Mouse (Mus musculus) brain, adult 2 months (tissue): Measurements from ENCODE around the gene Mafg.
"Not testable (repeated sequence)": the region's sequence is repeated elsewhere in the genome, so short reads cannot be mapped to it uniquely, and the experiment has no call there.

Experiments used
- DNase-seq: peaks from one replicate; pipeline ENCODE4 v3.0.0; 2011; ENCODE audit warnings: low read depth, low spot score

The Mafg gene

DNA sequence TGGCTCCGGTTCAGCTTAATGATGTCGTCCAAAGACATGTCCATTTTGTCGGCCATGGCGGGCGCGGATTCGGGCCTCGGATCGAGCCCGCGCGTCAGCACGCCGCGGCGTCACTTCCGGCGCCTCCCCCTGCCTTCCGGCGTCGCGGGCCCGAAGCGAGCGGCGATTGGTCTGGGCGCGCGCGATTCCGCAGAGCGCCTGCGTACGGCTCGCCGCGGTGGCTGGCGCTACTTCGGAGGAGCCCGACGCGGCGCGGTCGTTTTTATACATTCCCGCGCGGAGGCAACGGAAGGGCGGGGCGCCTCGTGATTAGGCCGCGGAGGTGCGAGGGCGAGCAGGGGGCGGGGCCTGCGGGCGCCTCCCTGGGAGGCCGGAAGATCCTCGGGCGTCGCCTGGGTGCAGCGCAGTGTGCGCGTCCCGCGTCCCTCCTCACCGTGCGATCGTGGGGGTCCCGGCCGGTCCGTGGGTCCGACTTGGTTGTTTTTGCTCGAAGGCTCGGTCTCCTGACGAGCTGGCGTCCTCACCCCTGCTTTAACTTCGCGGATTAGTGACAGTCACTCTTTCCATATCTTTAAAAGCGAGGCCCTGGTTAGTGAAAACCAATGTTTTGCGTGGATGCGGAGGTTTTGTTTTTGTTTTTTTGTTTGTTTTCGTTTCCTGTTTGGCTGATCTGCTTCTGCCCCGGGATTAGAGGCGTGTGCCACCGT is 35.0 kb downstream of the Mafg start, which contains the start of the genes Alyref and Anapc11:
Gene Alyref (minus strand): TSS at position 83 of the 707 bp plus-strand sequence.
Gene Anapc11 (plus strand): TSS at position 139 of the 707 bp plus-strand sequence.
- peak; percentile 98 for DNase-seq

DNA sequence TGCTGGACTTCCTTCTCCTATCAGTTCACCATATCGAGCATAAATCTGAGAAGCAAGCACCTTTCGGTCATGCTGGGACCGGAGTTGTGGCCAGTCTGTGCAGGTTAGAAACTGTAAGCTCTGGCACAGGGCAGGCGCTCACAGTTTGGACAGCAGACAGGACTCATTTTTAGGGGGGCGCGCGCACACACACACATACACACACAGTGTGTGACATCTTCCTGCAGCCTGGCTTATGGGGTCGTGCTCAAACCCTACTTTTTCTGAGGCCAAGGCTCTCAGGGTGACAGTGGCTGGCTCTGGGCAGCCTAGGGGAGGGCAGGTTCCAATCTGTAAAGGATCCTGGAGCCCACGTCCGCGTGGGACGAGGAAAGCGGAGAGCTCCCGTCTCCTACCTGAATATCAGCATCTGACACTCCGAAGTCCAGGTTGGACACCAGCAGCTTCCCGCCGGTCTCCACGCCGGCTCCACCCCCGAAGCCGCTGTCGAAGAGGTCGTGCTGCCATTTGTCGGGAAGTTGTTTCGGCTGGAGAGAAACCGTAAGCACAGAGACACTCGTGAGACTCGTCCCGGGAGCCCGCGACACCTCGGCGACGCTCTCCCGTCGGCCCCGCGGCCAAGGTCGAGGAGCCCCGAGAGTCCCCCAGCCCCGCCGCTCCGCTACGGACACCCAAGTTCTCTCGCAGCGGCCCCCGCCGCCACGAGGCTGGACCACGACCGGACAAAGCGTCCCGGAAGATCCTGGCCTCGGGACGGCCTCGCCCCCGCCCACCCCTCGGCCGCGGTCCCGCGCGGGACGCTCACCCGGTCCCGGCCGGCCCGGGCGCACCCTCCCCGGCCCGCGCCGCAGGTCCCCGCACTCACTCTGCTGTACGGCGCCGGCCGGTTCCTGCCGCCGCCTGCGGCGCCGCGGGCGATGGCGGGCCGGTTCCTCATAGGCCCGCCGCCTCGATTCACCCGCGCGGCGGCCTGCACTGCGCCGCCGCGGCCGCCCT is 35.9 kb downstream of the Mafg start:
- no peak for DNase-seq

DNA sequence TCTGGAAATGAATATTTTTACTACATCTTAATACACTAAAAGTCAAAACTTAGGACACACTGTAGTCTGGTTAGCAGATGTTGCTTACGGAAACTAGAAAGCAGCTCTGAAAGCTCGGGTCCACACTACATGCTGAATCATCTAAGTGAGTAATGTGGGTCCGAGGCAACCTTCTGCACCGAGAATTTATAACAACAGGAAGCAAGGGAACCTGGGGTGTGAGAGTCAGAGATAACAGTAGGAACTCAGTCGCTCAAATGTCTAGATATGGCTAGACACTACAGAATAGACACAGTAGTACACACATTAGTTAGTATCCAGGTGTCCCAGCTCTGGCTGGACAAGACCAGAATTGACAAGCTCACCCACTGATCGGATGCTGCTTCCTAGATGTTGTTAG is 44.9 kb downstream of the Mafg start:
- no peak for DNase-seq

DNA sequence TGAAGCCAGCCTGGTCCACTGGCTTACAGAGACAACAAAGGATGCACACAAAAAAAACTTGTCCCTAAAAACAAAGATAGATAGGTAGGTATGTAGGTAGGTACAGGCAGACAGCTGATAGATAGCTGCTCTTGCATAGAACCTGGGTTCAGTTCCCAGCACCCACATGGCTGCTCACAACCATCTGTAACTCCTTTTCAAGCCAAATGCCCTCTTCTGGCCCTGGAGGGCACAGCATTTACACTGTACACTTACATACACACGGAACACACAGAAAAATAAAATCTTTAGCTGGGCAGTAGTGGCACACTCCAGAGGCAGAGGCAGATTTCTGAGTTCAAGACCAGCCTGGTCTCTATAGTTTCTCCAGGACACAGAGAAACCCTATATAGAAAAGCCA is 49.5 kb downstream of the Mafg start:
- no peak for DNase-seq

DNA sequence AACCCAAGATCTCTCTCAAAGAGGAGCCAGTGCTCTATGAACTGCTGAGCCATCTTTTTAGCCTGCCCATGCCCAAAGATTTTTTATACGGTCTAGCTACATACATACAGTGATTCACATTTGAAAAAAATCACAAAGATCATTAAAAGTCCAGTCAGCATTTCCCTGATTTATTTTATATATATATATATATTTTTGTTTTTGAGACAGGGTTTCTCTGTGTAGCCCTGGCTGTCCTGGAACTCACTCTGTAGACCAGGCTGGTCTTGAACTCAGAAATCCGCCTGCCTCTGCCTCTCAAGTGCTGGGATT is 50.5 kb downstream of the Mafg start:
- DNase-seq: not testable (repeated sequence)

DNA sequence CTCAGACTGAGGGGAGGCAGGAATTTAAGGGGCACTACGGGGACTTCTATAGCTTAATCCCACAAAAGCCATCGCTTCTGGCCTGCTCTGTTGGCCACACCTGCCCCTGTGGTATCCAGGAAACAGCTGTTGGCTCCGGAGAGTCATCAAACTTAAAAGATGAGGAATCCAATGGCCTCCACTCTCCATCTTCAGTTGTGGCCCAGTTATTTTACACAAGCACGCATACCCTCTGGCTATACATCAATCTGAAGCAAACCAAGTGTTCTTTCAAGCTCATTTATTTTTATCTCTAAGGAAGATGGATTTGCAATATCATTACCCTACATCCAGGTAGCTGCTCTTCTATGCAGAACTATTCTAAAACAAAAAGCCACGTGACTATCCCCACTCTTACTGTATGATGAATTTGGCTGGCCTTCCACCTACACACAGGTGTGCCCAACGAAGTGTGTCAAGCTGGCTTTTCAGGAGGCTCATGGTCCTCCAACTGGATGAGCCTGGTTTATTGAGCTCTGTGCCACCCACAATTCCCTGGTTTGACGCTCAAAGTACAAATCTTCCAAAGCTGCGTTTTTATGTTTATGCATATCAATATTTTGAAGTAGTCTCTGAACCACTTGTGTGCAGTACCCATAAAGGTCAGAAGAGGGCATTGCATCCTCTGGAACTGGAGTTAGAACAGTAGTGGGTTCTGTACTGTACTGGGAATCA is 51.0 kb downstream of the Mafg start:
- DNase-seq: no peak

DNA sequence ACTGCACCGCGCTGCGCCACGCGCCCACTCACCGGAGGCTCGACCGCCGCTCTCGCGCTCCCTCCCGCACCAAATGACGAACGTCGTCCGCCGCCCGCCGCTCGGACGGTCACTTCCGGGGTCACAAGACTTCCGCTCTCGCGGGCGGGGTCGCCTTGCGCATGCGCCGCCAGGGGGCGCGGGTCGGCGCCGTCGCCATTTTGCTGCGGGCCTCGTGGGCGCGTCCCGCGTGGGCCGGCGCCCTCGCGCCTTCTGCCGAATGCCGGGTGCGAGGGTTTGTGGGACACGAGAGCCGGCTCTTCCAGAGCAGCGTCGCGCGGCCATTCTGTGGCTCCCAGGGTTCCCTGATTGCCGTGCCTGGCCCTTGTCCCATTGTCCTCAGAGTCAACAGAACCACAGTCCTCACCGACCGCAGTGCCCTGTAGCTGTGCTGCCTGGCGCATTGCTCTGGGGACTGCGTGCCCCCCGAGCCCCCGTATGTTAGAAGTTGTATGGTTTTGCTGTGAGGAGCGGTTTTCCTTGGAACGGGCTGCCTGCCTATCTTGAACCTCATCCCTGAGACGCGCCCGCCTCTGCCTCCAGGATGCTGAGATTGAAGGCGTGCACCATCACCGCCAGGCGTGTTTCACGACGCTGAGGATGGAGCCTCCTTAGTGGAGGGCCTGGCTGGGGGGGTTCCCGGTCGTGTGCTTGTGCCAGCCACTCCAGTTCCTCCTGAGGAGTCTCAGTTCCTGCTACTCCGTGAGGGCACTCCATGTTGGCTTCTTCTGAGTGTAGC is 51.7 kb downstream of the Mafg start, which contains the start of gene Arhgdia:
Gene Arhgdia (minus strand): TSS at position 135 of the 778 bp plus-strand sequence.
- DNase-seq: peak; percentile 94

DNA sequence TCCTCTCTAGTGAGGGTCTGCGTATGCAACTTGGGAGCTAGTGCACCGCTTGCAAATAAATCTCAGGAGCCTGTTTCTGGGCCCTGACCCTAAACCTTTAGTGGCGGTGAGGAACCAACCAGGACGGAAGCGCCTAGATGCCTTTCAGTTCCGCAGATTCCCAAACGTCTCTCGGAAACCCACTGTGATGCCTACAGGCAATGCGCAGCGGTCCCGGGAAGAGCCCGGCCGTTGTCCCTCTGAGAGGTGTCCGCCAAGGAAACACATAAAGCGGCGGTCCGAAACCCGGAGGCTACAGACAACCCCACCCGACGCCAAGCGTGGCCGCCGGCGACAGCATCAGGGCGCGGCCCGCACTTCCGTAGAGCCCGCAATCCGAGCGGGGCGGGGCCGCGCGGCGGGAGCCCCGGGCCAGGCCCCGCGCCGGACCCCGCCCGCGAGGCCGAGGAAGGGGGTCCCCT is 52.5 kb downstream of the Mafg start:
- peak; percentile 48 for DNase-seq

DNA sequence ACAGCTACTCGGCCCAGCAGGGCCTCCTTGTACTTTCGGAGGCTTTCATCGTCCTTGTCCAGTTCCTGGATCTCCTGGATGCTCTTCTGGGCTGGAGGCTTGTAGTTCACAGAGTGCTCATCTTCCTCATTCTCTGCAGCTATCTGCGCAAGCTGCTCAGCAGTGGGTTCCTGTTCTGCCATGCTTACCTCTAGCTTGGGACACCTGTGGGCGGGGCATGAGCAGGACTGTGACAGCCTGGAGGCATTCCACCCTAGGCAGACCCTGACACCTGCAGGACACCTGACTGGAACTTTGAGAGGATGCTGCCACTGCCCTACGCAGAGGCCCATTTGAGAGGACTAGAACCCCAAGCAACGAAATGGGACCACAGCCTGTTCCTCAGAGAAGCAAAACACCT is 53.2 kb downstream of the Mafg start:
- DNase-seq: no peak

DNA sequence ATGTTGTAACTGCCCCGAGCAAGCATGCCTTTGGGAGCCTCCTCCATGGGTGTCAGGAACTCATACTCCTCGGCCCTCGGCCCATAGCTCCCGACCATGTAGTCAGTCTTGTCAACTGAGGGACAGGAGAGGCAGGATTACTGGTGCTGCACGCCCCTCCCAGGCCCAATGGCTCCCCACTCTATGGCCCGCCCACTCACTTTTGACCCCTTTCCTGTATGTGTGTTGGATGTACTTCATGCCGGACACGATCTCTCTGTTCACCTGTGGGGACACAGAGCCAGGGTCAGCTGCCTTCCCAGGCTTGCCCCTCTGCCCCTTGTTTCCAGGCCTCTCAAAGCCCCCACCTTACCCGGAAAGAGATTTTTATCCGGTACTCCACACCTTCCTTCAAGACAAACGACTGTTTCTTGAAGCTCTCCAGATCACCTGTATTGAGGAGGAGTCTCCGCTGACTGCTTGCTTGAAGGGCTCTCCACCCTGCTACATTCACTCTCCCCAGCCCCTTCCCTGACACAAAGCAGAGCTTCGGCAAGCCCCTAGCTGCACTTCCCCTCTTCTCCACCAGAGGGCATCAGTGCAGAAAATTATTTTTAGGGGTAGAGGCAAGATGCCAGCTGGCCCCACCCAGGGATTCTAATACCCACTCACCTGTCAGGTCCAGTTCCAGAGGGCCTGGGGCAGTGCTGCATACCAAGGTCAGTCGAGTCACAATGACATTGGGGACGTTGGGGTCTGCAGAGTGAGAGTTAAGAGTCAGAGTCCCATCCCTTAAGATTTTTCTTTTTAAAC is 53.9 kb downstream of the Mafg start:
- DNase-seq: peak; percentile 74

DNA sequence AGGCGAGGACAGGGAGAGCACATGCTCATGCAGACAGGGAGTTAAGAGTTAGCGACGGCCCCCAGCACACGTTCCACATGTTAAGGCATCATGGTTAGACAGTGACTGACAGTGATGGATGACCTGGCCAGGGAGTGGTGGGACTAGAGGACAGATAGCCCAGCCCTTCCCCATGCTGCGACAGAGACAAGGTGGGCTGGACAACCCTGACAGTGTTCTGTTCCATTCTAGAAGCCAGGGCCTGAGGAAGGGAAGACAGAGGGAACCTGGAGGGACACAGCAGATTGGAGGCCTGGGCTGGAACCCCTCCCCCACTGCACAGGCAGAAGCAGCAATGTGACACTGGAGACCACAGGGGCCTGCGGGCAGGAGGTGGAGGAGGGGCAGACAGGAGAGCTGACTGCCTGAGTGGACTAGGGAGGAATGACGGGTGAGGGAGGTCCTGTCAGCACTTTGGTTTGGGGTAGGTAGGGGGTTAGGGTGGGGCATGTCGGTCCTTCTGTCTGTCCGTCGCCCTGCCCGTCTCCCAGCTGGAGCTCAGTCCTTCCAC is 54.6 kb downstream of the Mafg start:
- DNase-seq: no peak

DNA sequence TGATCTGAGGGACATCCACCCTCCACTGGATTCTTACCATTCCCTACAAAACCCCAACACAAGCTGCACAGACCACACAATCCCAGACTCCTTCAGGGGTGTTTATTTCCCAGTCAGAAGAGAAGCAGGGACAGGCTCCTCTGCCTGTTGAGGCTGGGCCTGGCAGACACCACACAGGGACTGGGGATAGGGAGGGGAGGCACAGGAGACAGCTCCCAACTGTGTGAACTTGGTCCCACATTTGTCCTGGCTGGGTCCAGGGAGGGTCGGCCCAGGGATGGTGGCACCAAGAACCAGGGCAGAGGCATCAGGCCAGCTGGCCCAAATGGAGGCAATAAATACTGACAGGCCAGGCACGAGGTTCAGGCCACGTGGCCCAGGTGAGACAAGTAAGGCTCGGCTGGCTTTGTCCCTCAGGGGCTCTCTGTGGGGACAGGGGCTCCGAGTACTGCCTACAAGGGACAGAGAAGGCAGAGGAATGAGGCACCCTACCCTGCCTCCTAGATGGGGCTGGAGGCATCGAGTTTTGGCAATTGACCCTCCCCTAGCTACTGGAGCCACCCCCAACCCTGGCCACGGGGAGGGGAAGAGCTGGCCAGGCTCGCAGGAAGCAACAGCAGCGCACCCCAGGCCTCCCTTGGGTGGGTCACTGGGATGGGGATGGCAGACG is 55.2 kb downstream of the Mafg start:
- DNase-seq: no peak

DNA sequence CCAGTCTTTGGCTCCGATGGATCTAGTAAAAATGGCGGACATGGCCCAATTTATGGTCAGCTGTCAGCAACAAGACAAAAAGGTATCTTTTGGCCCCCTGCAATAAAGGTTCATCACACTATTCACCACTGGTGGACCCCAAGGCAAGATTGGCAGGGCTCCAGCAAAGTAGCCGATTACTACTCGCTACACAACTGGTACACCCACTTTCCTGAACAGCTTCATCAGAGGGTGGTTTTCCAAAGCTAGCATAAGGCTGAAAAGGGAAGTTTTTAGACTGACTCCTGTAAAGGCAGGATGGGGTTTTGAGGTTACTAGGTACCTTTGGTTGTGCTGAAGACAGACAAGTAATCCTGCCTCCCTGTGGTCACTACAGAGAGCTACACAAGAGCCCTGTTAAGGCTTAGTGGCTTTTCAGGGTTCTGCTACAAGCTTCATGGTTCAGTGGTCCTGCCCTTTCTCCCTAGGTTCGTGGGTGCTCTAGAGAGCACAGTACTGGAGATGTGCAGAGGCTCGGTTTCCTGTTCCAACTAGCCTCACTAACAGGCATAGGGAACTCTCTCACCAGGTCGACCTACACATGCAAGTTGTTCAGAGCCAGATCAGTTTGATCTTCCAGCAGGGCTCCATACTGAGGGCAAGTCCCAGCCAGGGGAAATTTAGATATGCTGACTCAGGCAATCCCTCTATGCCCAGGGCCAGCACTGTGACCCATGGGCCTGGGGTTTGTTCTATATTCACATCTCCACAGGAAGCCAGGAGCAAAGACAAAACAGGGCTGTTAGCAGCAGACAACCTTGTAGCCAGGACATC is 56.0 kb downstream of the Mafg start:
- DNase-seq: peak; percentile 57

DNA sequence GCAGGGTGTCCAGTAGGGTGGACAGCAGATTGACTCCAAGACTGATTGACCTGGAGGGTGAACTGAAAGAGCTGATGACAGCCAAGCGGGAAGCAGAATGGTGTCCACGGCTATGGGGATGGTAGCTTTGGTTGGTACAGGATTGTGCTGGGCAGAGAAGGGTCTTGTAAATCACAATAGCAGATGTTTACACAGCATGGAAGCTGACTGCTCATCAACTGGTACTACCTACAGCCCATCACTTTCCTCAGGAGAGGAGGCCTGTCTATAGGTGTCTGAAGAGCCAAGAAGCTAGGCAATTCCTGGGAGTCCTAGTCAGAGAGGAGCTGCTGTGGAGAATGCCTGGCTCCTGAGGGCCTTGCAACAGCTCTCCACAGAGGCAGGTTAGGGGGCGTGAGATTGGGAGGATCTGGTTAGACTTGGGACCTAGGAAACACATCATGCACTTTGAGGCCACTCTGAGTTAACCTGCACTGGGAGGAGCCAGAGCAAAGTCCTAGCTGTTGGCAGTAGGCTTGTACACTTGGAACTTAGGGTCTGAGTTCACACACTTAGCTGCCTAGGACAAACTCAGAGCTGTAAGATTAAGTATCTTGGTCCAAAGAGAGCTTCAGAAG is 56.9 kb downstream of the Mafg start:
- DNase-seq: no peak

DNA sequence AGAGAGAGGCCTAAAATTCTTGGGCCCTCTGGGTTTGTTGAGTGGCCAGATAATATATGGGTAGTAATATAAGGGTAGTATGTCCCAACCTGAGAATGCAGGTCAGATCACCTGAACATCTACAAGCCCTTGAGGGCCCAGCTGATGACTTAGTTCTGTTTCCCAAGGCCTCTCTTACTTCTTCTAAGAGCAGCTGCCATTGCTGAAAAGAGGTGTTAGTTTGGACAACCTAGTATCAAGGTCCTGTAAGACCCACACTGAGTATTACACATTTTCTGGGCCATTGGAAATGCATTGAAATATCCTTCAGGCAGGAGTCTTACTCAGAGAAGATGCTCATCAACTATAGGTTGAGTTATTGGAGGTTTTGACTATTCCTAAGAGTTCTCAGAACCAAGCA is 57.5 kb downstream of the Mafg start:
- no peak for DNase-seq
